Mouse (Mus musculus) erythroblast, embryonic 14.5 days (primary cell): ENCODE measurements around the gene Krt25.

Experiments
- GATA1 ChIP-seq: IDR thresholded peaks from 2 replicates; pipeline ENCODE4 v1.6.1; 2012; ENCODE audit warnings: low read length, inconsistent platforms, mixed read lengths
- TAL1 ChIP-seq: IDR thresholded peaks from 3 replicates; pipeline ENCODE4 v1.6.1; 2012; ENCODE audit warnings: low read length, inconsistent platforms, mixed read lengths

- TF ChIP-seq GATA1 (no peak), TAL1 (no peak)
Measured at GRCm38 (mm10) chr11:99322851-99323250, at the start of gene Krt25.
